Mouse (Mus musculus): ENCODE measurements around the gene Galr3. TPM values are rescaled to one million over a fixed set of nuclear protein-coding genes. Genes with fewer than 3 reads are reported as not detected.

Galr3 gene
- polyA plus RNA-seq (2012; rRNA removed), result 0.39 and 0.49 TPM in 2 replicates
- polyA plus RNA-seq (2014; fragmentation: Nextera tagmentation; extraction: Ambion mirVana), result not detected in 2 replicates

DNA sequence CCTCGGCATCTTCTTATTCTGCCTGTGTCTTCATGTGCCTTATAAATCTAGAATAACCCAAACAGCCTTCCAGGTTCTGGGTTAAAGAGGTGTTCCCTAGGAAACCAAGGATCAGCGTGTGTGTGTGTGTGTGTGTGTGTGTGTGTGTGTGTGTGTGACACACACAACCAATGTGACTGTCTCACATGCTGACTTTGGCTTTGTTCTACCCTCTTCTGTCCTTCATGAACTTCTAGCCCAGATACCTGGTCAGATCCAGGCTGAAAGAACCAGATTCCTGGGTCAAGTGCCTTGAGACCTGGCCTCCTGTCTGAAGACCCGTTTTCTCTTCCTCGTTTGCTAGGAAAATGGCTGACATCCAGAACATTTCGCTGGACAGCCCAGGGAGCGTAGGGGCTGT is at the start of gene Galr3:
TSS of gene Galr3 (plus strand) at position 301 of the 400 bp plus-strand sequence.
- peak within 1 kb of the TSS; percentile 54 for H3K9ac ChIP-seq (ENCODE audit: low read depth, low read length, severe bottlenecking)
- no peak for ATAC-seq (ENCODE audit: low FRiP score, low read depth)

DNA sequence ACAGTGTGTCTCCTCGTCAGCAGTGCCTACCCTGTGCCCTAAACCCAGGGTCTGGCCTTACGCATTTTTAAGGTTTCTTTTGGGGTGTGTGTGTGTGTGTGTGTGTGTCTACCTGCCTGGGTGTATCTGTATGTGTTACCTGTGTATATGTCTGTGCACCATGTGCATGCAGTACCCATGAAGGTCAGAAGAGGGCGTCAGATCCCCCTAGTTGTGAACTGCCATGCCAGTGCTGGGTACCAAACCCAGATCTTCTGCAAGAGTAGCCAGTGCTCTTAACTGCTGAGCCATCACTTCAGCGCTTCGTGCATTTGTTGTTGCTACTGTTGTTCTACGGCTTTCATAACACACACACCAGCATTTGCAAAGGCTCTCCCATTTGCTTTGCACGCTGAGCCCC is 49.5 kb upstream of the Galr3 start:
- no peak for DNase-seq (ENCODE audit: low spot score)

More for the DNA sequence above, at the start of gene Galr3:
- Histone ChIP-seq H3K36me3 (ENCODE audit: control insufficient read depth, insufficient read depth, low read length) (peaks cover 9% of the 10 kb centered on the region; the same call in 1 of the 2 replicates), H3K27me3 (ENCODE audit: control insufficient read depth, insufficient read depth, low read length) (peaks cover 30% of the 10 kb centered on the region), H3K27ac (replicated peaks; ENCODE audit: low read depth, low read length) (no peak within 1 kb of the TSS), H3K4me2 (replicated peaks; ENCODE audit: low read depth, low read length, severe bottlenecking) (peak within 1 kb of the TSS; percentile 98), H3K4me1 (ENCODE audit: control insufficient read depth, insufficient read depth, low read length) (peaks cover 18% of the 10 kb centered on the region), H3K9me3 (ENCODE audit: control insufficient read depth, low read length) (no peaks in the 10 kb centered on the region), H3K4me3 (replicated peaks; ENCODE audit: low read length) (peak within 1 kb of the TSS; percentile 56)
- no peak for DNase-seq (ENCODE audit: low spot score)
- no peak for TF ChIP-seq POLR2A (IDR thresholded peaks at IDR 0.05; ENCODE audit: borderline replicate concordance, extremely low read depth, insufficient read depth, insufficient read length)
- 62% methylated on average over 6 of the region's 6 CpGs for WGBS

DNA sequence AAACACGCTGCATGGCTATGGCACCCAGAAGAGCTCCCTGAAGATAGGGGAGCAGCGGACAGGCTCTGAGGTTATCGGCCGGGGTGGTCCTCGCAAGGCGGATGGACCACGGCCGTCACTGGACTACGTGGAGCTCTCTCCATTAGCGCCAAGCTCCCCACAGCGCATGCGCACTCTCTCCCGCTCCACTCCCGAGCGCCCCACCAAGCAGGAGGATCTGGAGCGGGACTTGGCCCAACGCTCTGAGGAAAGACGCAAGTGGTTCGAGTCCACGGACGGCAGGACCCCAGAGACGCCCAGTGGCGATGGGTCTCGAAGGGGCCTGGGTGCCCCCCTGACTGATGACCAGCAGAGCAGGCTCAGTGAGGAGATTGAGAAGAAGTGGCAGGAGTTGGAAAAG is 48.8 kb upstream of the Galr3 start:
- Histone ChIP-seq H3K4me1 (ENCODE audit: control insufficient read depth, insufficient read depth, low read length) (peaks cover 4% of the 10 kb centered on the region; the same call in 1 of the 2 replicates), H3K4me3 (replicated peaks; ENCODE audit: low read length) (no peak overlapping the region), H3K36me3 (ENCODE audit: control insufficient read depth, insufficient read depth, low read length) (peaks cover 94% of the 10 kb centered on the region), H3K27me3 (ENCODE audit: control insufficient read depth, insufficient read depth, low read length) (no peaks in the 10 kb centered on the region), H3K4me2 (replicated peaks; ENCODE audit: low read depth, low read length, severe bottlenecking) (no peak overlapping the region), H3K9ac (ENCODE audit: low read depth, low read length, severe bottlenecking) (no peak overlapping the region), H3K27ac (replicated peaks; ENCODE audit: low read depth, low read length) (no peak overlapping the region), H3K9me3 (ENCODE audit: control insufficient read depth, low read length) (no peaks in the 10 kb centered on the region)
- no peak for ATAC-seq (ENCODE audit: low FRiP score, low read depth)
- WGBS, result 96% methylated on average over 24 of the region's 24 CpGs
- no peak for TF ChIP-seq POLR2A (IDR thresholded peaks at IDR 0.05; ENCODE audit: borderline replicate concordance, extremely low read depth, insufficient read depth, insufficient read length)
- DNase-seq (ENCODE audit: low spot score), result no peak

More for the DNA sequence above, 49.5 kb upstream of the Galr3 start:
- Histone ChIP-seq H3K4me1 (ENCODE audit: control insufficient read depth, insufficient read depth, low read length) (peaks cover 5% of the 10 kb centered on the region; the same call in 1 of the 2 replicates), H3K9me3 (ENCODE audit: control insufficient read depth, low read length) (no peaks in the 10 kb centered on the region), H3K36me3 (ENCODE audit: control insufficient read depth, insufficient read depth, low read length) (peaks cover 91% of the 10 kb centered on the region), H3K9ac (ENCODE audit: low read depth, low read length, severe bottlenecking) (no peak overlapping the region), H3K4me2 (replicated peaks; ENCODE audit: low read depth, low read length, severe bottlenecking) (no peak overlapping the region), H3K27me3 (ENCODE audit: control insufficient read depth, insufficient read depth, low read length) (no peaks in the 10 kb centered on the region), H3K4me3 (replicated peaks; ENCODE audit: low read length) (no peak overlapping the region), H3K27ac (replicated peaks; ENCODE audit: low read depth, low read length) (no peak overlapping the region)
- no peak for TF ChIP-seq POLR2A (IDR thresholded peaks at IDR 0.05; ENCODE audit: borderline replicate concordance, extremely low read depth, insufficient read depth, insufficient read length)
- no peak for ATAC-seq (ENCODE audit: low FRiP score, low read depth)
- 93% methylated on average over 7 of the region's 7 CpGs for WGBS

DNA sequence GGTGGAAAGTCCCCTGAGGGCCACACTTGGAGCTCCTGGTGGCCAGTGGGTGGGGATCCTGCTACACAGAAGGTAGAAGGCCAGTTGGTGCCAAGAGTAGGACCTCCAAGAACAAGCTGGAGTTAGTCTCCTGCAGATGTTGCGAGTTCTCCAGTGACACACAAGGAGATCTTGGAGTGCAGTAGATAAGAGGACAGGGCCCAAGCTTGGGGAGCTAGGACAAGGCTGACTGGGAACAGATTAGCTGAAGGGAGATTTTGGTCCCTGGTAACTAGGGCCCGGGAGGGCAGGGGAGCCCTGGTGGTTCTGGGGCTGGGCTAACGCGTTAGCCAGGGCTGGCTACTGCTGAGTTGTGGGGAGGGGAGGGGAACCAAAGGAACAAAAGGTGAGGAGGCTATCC is 45.8 kb upstream of the Galr3 start:
- Histone ChIP-seq H3K4me1 (ENCODE audit: control insufficient read depth, insufficient read depth, low read length) (no peaks in the 10 kb centered on the region), H3K9ac (ENCODE audit: low read depth, low read length, severe bottlenecking) (no peak overlapping the region), H3K4me3 (replicated peaks; ENCODE audit: low read length) (no peak overlapping the region), H3K27me3 (ENCODE audit: control insufficient read depth, insufficient read depth, low read length) (no peaks in the 10 kb centered on the region), H3K9me3 (ENCODE audit: control insufficient read depth, low read length) (no peaks in the 10 kb centered on the region), H3K4me2 (replicated peaks; ENCODE audit: low read depth, low read length, severe bottlenecking) (no peak overlapping the region), H3K27ac (replicated peaks; ENCODE audit: low read depth, low read length) (no peak overlapping the region), H3K36me3 (ENCODE audit: control insufficient read depth, insufficient read depth, low read length) (peaks cover 99% of the 10 kb centered on the region)
- ATAC-seq (ENCODE audit: low FRiP score, low read depth) (no peak), DNase-seq (ENCODE audit: low spot score) (no peak)
- 93% methylated on average over 4 of the region's 4 CpGs for WGBS
- TF ChIP-seq POLR2A (IDR thresholded peaks at IDR 0.05; ENCODE audit: borderline replicate concordance, extremely low read depth, insufficient read depth, insufficient read length), result no peak

DNA sequence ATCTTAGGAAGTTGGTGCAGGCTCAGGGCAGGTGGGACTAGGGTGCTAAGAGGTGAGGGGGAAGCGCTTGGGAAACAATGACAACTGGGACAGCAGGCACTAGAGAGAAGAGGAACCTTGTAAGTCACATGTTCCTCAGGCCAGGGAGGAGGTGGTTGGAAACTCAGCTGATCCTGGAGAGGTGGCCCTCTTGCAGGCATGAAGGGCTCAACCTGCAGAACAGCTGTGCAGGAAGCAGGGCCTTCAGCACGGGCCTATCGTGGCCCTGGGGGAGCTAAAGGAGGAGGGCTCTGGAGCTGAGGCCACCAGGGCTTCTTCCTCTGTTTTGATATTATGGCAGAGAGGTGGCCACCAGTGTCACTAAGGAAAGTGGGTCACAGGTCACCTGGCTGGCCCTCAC is 45.0 kb upstream of the Galr3 start:
- ATAC-seq (ENCODE audit: low FRiP score, low read depth), result no peak
- no peak overlapping the region for H3K9ac ChIP-seq (ENCODE audit: low read depth, low read length, severe bottlenecking)
- H3K36me3 ChIP-seq (ENCODE audit: control insufficient read depth, insufficient read depth, low read length), result peaks cover 99% of the 10 kb centered on the region

More for the DNA sequence above, 45.0 kb upstream of the Galr3 start:
- DNase-seq (ENCODE audit: low spot score), result no peak
- Histone ChIP-seq H3K27ac (replicated peaks; ENCODE audit: low read depth, low read length) (no peak overlapping the region), H3K27me3 (ENCODE audit: control insufficient read depth, insufficient read depth, low read length) (no peaks in the 10 kb centered on the region), H3K4me3 (replicated peaks; ENCODE audit: low read length) (no peak overlapping the region), H3K9me3 (ENCODE audit: control insufficient read depth, low read length) (no peaks in the 10 kb centered on the region), H3K4me2 (replicated peaks; ENCODE audit: low read depth, low read length, severe bottlenecking) (no peak overlapping the region), H3K4me1 (ENCODE audit: control insufficient read depth, insufficient read depth, low read length) (no peaks in the 10 kb centered on the region)
- WGBS, result 75% methylated on average over 3 of the region's 3 CpGs
- TF ChIP-seq POLR2A (IDR thresholded peaks at IDR 0.05; ENCODE audit: borderline replicate concordance, extremely low read depth, insufficient read depth, insufficient read length), result no peak

Measured in limb, embryonic 14.5 days (tissue).